Mouse (Mus musculus) lung, postnatal 0 days (tissue): ENCODE data around the gene Foxk1. TPM values are rescaled to one million over a fixed set of nuclear protein-coding genes. Genes with fewer than 3 reads are reported as not detected.

Experiments used
- ATAC-seq: fragments of 200-750 bp; cut with Nextera tagmentation; 2 replicates; pipeline ENCODE4 v1.8.0; 2017; ENCODE audit warnings: moderate library complexity
- DNase-seq: peaks from one replicate; pipeline ENCODE4 v3.0.0-alpha.2; 2016; ENCODE audit warnings: low spot score
- H3K27ac ChIP-seq: fragments of 300-500 bp; sonication (generic); 2 replicates; pipeline ENCODE4 v1.5.1; 2014; ENCODE audit warnings: antibody characterized with exemption, mild to moderate bottlenecking, low read length, mixed read lengths
- H3K27me3 ChIP-seq: fragments of 300-500 bp; sonication (generic); replicated peaks from 2 replicates; pipeline ENCODE4 v1.6.1; 2014; ENCODE audit warnings: low read length, mixed read lengths; ENCODE audit not compliant: insufficient read depth
- H3K36me3 ChIP-seq: fragments of 300-500 bp; sonication (generic); 2 replicates; pipeline ENCODE4 v1.6.1; 2014; ENCODE audit warnings: low read length, mixed read lengths; ENCODE audit not compliant: insufficient read depth
- H3K4me1 ChIP-seq: fragments of 300-500 bp; sonication (generic); 2 replicates; pipeline ENCODE4 v1.6.1; 2014; ENCODE audit warnings: antibody characterized with exemption, low read depth, low read length, mixed read lengths; ENCODE audit not compliant: insufficient read depth
- H3K4me2 ChIP-seq: fragments of 300-500 bp; sonication (generic); replicated peaks from 2 replicates; pipeline ENCODE4 v1.6.1; 2014; ENCODE audit warnings: low read depth, mild to moderate bottlenecking, low read length, moderate library complexity, mixed read lengths
- H3K4me3 ChIP-seq: fragments of 300-500 bp; sonication (generic); 2 replicates; pipeline ENCODE4 v1.5.1; 2014; ENCODE audit warnings: low read depth, low read length
- H3K9ac ChIP-seq: fragments of 300-500 bp; sonication (generic); replicated peaks from 2 replicates; pipeline ENCODE4 v1.6.1; 2014; ENCODE audit warnings: low read depth, mild to moderate bottlenecking
- H3K9me3 ChIP-seq: fragments of 300-500 bp; sonication (generic); 2 replicates; pipeline ENCODE4 v1.6.1; 2016; ENCODE audit warnings: low read length, mixed read lengths
- CTCF ChIP-seq: IDR thresholded peaks from 2 replicates; pipeline ENCODE4 v1.5.1; 2016; ENCODE audit warnings: antibody characterized with exemption, mild to moderate bottlenecking
- EP300 ChIP-seq: IDR thresholded peaks from 2 replicates; pipeline ENCODE4 v1.6.1; 2016; ENCODE audit warnings: antibody characterized with exemption, mild to moderate bottlenecking, control low read depth
- WGBS: fragments of 180-500 bp; shearing (Covaris S2); extraction: QIAGEN DNeasy Blood & Tissue Kit; methylation state at CpG from one replicate; pipeline ENCODE4 v1.1.7; 2014; 5-methylcytosine and 5-hydroxymethylcytosine counted together
- polyA plus RNA-seq: library from polyadenylated mRNA; unstranded; fragments of >200 nt; fragmentation: Nextera tagmentation; extraction: Ambion mirVana; gene quantifications from 2 replicates; pipeline ENCODE4 v1.2.1, GENCODE M21; 2015

Foxk1 gene
- polyA plus RNA-seq, 1 experiment from 2014 or later = 4.3 TPM

DNA sequence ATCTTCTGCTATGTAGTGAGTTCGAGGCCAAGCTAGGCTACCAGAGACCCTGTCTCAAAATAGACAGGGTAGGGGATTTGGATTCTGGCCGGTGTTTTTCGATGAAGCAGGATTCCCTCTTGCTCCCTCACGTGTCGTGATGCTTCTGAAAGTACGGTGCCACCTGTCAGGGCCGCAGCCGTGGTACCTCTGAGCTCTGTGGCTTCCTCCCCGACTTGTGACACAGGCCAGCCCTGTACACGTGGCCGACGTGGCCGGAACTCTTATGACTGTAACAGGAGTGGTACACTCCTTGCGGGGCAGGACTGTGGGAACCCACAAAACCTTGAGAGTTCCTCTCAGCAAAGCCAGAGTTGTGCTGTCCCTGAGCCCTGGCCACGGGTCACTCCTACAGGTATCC lies 34.4 kb downstream of the Foxk1 start:
- DNase-seq (no peak), ATAC-seq (no peak)
- Histone ChIP-seq H3K4me3 (no peak overlapping the region), H3K36me3 (peaks cover 11% of the 10 kb centered on the region), H3K9ac (no peak overlapping the region), H3K27ac (no peak overlapping the region), H3K4me2 (no peak overlapping the region), H3K9me3 (no peaks in the 10 kb centered on the region), H3K27me3 (no peaks in the 10 kb centered on the region), H3K4me1 (peaks cover 14% of the 10 kb centered on the region; the same call in 1 of the 2 replicates)
- TF ChIP-seq CTCF (no peak), EP300 (no peak)
- 93% methylated on average over 15 of the region's 15 CpGs for WGBS

DNA sequence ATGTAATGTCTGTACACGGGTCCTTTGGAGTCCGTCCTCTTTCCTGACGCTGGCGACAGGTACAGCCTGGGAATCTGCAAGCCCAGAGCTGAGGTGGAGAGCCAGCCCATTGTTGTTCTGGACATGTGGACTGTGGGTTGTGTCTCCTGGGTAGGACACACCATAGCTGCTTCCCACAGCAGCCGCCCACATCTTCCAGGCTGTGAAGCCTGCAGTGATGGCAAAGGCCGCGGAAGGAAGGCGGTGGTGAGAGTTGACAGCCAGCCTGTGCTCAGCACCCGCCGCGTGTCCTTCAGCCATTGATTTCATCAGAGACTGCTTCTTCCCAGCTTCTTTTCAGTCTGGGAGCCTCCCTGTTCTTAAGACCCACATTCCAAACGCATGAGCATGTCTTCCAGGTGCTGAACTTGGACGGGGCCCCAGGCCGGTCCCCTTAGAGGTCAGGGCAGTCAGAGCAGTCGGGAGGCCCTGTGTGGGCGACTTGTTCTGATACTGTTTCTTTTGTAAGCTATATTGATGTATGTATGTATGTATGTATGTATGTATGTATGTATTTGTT lies 37.2 kb downstream of the Foxk1 start:
- H3K27ac ChIP-seq = no peak overlapping the region

DNA sequence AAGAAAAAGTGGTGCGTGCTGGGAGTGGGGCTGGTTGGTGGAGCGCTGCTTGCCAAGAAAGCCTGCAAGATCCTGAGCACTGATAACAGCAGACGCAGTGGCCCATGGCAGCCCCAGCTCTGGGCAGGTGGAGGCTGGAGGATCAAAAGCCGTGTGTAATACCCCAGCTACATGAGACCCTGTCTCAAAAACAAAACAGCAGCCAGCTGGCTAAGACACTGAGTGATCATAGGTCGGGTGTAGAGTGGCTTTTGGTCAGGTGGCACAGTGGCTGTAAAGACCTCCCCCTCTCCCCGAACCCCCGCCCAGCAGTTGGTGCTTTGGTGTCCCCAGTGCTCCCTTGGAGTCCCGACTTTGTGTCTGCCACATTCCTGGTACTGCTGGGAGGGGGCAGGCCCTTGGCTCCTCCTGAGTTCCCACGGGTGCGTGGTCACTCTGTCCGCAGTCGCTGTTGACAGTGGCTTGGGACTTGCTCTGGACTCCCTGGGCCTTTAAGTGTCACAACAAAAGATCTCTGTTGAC lies 38.7 kb downstream of the Foxk1 start:
- Histone ChIP-seq H3K4me3 (peak overlapping the region; percentile 19; the same call in 1 of the 2 replicates), H3K9ac (peak overlapping the region; percentile 16; the same call in 1 of the 2 replicates), H3K27me3 (no peaks in the 10 kb centered on the region), H3K9me3 (no peaks in the 10 kb centered on the region), H3K36me3 (peaks cover 11% of the 10 kb centered on the region), H3K4me1 (peaks cover 12% of the 10 kb centered on the region), H3K4me2 (peak overlapping the region; percentile 66), H3K27ac (peak overlapping the region; percentile 92)
- peak; percentile 62 for DNase-seq
- 2% methylated on average over 12 of the region's 12 CpGs for WGBS
- peak; percentile 6; the same call in 1 of the 2 replicates for ATAC-seq
- no peak for TF ChIP-seq CTCF
- TF ChIP-seq EP300 = no peak

More for the DNA sequence above, 37.2 kb downstream of the Foxk1 start:
- Histone ChIP-seq H3K9me3 (no peaks in the 10 kb centered on the region), H3K4me2 (no peak overlapping the region), H3K4me3 (no peak overlapping the region), H3K27me3 (no peaks in the 10 kb centered on the region), H3K4me1 (peaks cover 9% of the 10 kb centered on the region), H3K9ac (no peak overlapping the region), H3K36me3 (peaks cover 11% of the 10 kb centered on the region)
- TF ChIP-seq EP300 = no peak
- no peak for TF ChIP-seq CTCF
- WGBS = 73% methylated on average over 16 of the region's 16 CpGs
- ATAC-seq (no peak), DNase-seq (peak; percentile 47)

DNA sequence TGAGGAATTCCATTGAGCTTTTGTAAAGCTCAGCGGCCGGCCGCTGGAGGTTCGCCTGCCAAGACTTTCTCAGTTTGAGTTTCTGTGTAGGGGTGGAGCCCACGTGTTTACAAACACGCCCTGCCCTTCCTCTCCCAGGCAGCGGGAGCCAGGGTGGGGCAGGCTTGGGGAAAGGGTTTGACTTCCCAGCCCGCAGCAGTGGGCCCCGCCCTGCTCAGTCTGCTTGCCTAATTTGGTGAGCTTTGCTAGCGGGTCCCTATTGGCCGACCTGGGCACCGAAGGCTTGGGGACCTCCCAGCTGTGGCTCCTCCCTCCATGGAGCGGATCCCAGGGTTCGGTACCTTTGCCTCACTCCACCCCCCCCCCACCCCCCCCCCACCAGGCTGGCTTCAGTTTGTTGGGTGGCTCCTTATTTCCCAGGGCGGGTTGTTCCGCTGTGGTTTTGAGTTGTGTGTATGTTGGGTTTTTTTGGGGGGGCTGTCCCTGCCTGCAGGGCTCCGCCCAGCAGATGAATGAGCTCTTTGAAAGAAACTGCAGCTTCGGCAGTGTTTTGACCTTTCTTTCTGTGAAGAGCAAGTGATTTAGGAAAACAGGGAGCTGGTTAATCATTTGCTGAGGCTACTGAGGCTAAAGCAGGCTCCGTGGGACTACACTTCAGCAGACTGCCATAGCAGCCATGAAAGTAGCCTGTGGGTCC lies 39.3 kb downstream of the Foxk1 start:
- 0% methylated on average over 17 of the region's 19 CpGs for WGBS
- H3K9me3 ChIP-seq = no peaks in the 10 kb centered on the region
- H3K4me2 ChIP-seq = peak overlapping the region; percentile 66
- peak; percentile 96 for ATAC-seq
- H3K27ac ChIP-seq = peak overlapping the region; percentile 92
- peak overlapping the region; percentile 16; the same call in 1 of the 2 replicates for H3K9ac ChIP-seq
- peak overlapping the region; percentile 19; the same call in 1 of the 2 replicates for H3K4me3 ChIP-seq
- H3K36me3 ChIP-seq = peaks cover 5% of the 10 kb centered on the region
- peaks cover 13% of the 10 kb centered on the region for H3K4me1 ChIP-seq
- no peak for TF ChIP-seq CTCF
- peak; percentile 93 for TF ChIP-seq EP300
- H3K27me3 ChIP-seq = no peaks in the 10 kb centered on the region
- peak; percentile 99 for DNase-seq

DNA sequence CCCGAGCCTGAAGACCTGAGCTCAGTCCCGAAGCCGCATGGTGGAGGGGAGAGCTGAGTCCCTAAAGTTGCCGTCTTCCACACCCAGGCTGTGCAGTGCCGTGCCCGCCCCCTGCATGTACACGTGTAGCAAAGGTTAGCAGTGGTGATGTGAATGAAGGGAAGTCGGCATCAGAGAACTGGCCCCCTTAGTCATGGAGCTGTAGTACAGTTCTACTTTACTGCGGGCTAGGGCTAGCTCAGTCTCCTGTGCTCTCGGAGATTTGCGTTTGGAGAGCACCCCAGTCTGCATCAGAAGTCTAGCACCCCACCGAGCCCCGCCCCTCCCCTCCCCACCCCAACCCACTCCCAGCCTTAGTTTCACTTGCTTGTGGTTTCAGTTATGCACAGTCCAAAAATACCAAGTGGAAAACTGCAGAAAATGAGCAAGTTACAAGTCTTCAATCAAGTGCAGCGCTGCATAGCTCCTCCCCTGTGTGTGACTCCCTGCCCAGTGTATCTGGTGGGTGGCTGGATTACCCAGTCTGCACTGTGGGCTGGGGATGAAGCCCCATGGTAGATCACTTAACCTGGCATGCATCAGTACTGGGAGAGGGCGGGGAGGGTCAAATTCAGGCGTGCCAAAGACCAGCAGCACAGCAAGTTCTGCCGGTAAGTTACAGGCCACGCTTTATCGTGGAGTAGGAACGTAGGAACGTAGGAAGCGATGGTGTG lies 40.2 kb downstream of the Foxk1 start:
- Histone ChIP-seq H3K4me2 (peak overlapping the region; percentile 66), H3K9ac (no peak overlapping the region), H3K36me3 (no peaks in the 10 kb centered on the region), H3K4me1 (peaks cover 15% of the 10 kb centered on the region), H3K9me3 (no peaks in the 10 kb centered on the region), H3K27me3 (no peaks in the 10 kb centered on the region), H3K4me3 (0 out of 2 replicates have a peak overlapping the region, but pooled peaks have one; percentile 19), H3K27ac (peak overlapping the region; percentile 92)
- TF ChIP-seq EP300 (no peak), CTCF (no peak)
- no peak for DNase-seq
- 37% methylated on average over 22 of the region's 22 CpGs for WGBS
- ATAC-seq = no peak

DNA sequence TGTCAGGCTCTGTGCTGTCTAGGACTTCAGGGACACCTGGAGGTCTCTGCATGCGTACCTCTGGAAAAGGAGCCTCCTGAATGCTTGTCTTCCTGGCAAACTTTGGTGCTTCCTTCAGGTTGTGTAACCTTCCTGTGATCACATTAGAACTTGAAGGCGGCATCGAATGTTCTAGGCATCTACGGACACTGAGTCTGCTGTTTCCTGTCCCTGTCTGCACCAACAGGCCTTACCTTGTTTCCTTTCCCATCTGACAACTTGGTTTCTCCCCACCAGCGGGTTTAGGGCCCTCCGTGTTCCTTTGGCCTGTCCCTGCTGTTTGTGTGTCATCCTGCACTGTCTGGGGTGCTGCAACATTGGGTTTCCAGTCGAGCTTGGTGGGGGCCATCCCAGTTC lies 40.7 kb downstream of the Foxk1 start:
- Histone ChIP-seq H3K27me3 (no peaks in the 10 kb centered on the region), H3K4me2 (0 out of 2 replicates have a peak overlapping the region, but pooled peaks have one; percentile 66), H3K36me3 (no peaks in the 10 kb centered on the region), H3K4me3 (no peak overlapping the region), H3K27ac (peak overlapping the region; percentile 92; the same call in 1 of the 2 replicates), H3K4me1 (peaks cover 15% of the 10 kb centered on the region), H3K9me3 (no peaks in the 10 kb centered on the region), H3K9ac (no peak overlapping the region)
- ATAC-seq = no peak
- no peak for TF ChIP-seq CTCF
- no peak for TF ChIP-seq EP300
- DNase-seq = no peak
- 74% methylated on average over 7 of the region's 7 CpGs for WGBS
